Mouse (Mus musculus) frontal cortex, adult (tissue): ENCODE results near the gene Tktl2.
A peak's percentile ranks its signal among the peaks of the same experiment; 100 is the strongest.

ENCODE experiments used
- ATAC-seq: cut with Nextera tagmentation; 2 replicates; pipeline ENCODE4 v1.9.2; 2017; ENCODE audit warnings: mild to moderate bottlenecking, moderate library complexity, mixed read lengths; ENCODE audit not compliant: low TSS enrichment

Gene Tktl2

GRCm38 (mm10) chr8:66511537-66511936, at the start of gene Tktl2:
Gene Tktl2 (plus strand): TSS chr8:66511756.
- ATAC-seq: no peak

GRCm38 (mm10) chr8:66469821-66470220, 41.7 kb upstream of the Tktl2 start:
- no peak for ATAC-seq

- no peak for ATAC-seq
These were observed 34.7 kb upstream of the Tktl2 start for GRCm38 (mm10) chr8:66476880-66477279.

- peak; percentile 98 for ATAC-seq
These were observed 25.3 kb upstream of the Tktl2 start, which contains the start of gene Tma16 for GRCm38 (mm10) chr8:66486084-66486763. Gene Tma16 (minus strand): TSS chr8:66486530.

GRCm38 (mm10) chr8:66488556-66488955, 23.0 kb upstream of the Tktl2 start:
- no peak for ATAC-seq

- ATAC-seq: no peak
These were observed 20.9 kb upstream of the Tktl2 start for GRCm38 (mm10) chr8:66490624-66491023.

- ATAC-seq: peak; percentile 35
These were observed 17.1 kb upstream of the Tktl2 start for GRCm38 (mm10) chr8:66494496-66494895.

GRCm38 (mm10) chr8:66495726-66496125, 15.8 kb upstream of the Tktl2 start:
- ATAC-seq: peak; percentile 95

GRCm38 (mm10) chr8:66496998-66497577, 14.5 kb upstream of the Tktl2 start:
- ATAC-seq: peak; percentile 84

GRCm38 (mm10) chr8:66503381-66503780, 8.2 kb upstream of the Tktl2 start:
- no peak for ATAC-seq

GRCm38 (mm10) chr8:66519149-66519548, 7.6 kb downstream of the Tktl2 start:
- ATAC-seq: no peak

GRCm38 (mm10) chr8:66520576-66520975, 9.0 kb downstream of the Tktl2 start:
- ATAC-seq: no peak

- no peak for ATAC-seq
These were observed 38.5 kb downstream of the Tktl2 start for GRCm38 (mm10) chr8:66550092-66550491.
